Mouse (Mus musculus) neural tube, embryonic 10.5 days (tissue): ENCODE measurements around the gene Agrp.
A peak's percentile ranks its signal among the peaks of the same experiment; 100 is the strongest.

Experiments used
- DNase-seq: peaks from one replicate; pipeline ENCODE4 v3.0.0-alpha.2; 2017; ENCODE audit warnings: low spot score; ENCODE audit errors: extremely low spot score

Agrp gene

GRCm38 (mm10) chr8:105550083-105550482 is 87.1 kb downstream of the Agrp start:
- DNase-seq, result no peak

- DNase-seq, result no peak
These were observed 87.7 kb downstream of the Agrp start for GRCm38 (mm10) chr8:105549506-105549905.

GRCm38 (mm10) chr8:105546384-105547350 is 90.5 kb downstream of the Agrp start:
- no peak for DNase-seq

GRCm38 (mm10) chr8:105545249-105545648 is 91.9 kb downstream of the Agrp start:
- DNase-seq, result no peak

- DNase-seq, result no peak
These were observed 92.5 kb downstream of the Agrp start for GRCm38 (mm10) chr8:105544544-105545205.

- no peak for DNase-seq
These were observed 93.5 kb downstream of the Agrp start for GRCm38 (mm10) chr8:105543703-105544102.

GRCm38 (mm10) chr8:105542808-105543207 is 94.4 kb downstream of the Agrp start:
- no peak for DNase-seq

GRCm38 (mm10) chr8:105542032-105542656 is 95.0 kb downstream of the Agrp start:
- no peak for DNase-seq

- DNase-seq, result no peak
These were observed 98.3 kb downstream of the Agrp start for GRCm38 (mm10) chr8:105538940-105539339.

- no peak for DNase-seq
These were observed 100.0 kb downstream of the Agrp start for GRCm38 (mm10) chr8:105537011-105537677.

GRCm38 (mm10) chr8:105536546-105536945 is 100.6 kb downstream of the Agrp start:
- DNase-seq, result no peak

- DNase-seq, result peak; percentile 84
These were observed 103.3 kb downstream of the Agrp start for GRCm38 (mm10) chr8:105533892-105534329.

GRCm38 (mm10) chr8:105533439-105533838 is 103.8 kb downstream of the Agrp start:
- DNase-seq, result no peak

- DNase-seq, result no peak
These were observed 105.4 kb downstream of the Agrp start for GRCm38 (mm10) chr8:105531774-105532173.

GRCm38 (mm10) chr8:105529271-105529670 is 107.9 kb downstream of the Agrp start:
- DNase-seq, result no peak

- no peak for DNase-seq
These were observed 109.0 kb downstream of the Agrp start for GRCm38 (mm10) chr8:105528206-105528605.

- DNase-seq, result no peak
These were observed 110.1 kb downstream of the Agrp start for GRCm38 (mm10) chr8:105527110-105527509.

- peak; percentile 28 for DNase-seq
These were observed 114.3 kb downstream of the Agrp start for GRCm38 (mm10) chr8:105522890-105523289.

GRCm38 (mm10) chr8:105521995-105522769 is 115.0 kb downstream of the Agrp start:
- DNase-seq, result no peak

- DNase-seq, result peak; percentile 61
These were observed 116.1 kb downstream of the Agrp start for GRCm38 (mm10) chr8:105521061-105521460.

- DNase-seq, result peak; percentile 40
These were observed 116.7 kb downstream of the Agrp start for GRCm38 (mm10) chr8:105520521-105520920.
